ENCODE assay signal across 8 mouse cellular contexts in genomic region chr5:137025132-137025531, GRCm38 (mm10). TPM values are rescaled to one million over a fixed set of nuclear protein-coding genes. Genes with fewer than 3 reads are reported as not detected.
A peak's percentile ranks its signal among the peaks of the same experiment; 100 is the strongest.
DNase-seq lines count a peak whose midpoint lies in the region; ATAC-seq lines count a peak whose summit lies in the region.

No protein-coding gene starts in this region.

- H3K36me3 ChIP-seq in embryonic facial prominence, embryonic 11.5 days (replicated peaks; ENCODE audit: control insufficient read depth, insufficient read depth, low read depth, low read length) = no peaks in the 10 kb centered on the region
- no peaks in the 10 kb centered on the region for H3K36me3 ChIP-seq in kidney, embryonic 16.5 days (ENCODE audit: insufficient read depth, low read length)
- no peaks in the 10 kb centered on the region for H3K36me3 ChIP-seq in neural tube, embryonic 13.5 days

- no peak overlapping the region for H3K4me3 ChIP-seq in embryonic facial prominence, embryonic 11.5 days (ENCODE audit: low read depth, low read length)
- no peak overlapping the region for H3K4me3 ChIP-seq in kidney, embryonic 16.5 days (ENCODE audit: low read length)
- H3K4me3 ChIP-seq in neural tube, embryonic 13.5 days = peak overlapping the region; percentile 19; the same call in 1 of the 2 replicates

- H3K27me3 ChIP-seq in embryonic facial prominence, embryonic 11.5 days (ENCODE audit: control insufficient read depth, insufficient read depth, low read length) = peaks cover 45% of the 10 kb centered on the region
- H3K27me3 ChIP-seq in kidney, embryonic 16.5 days (ENCODE audit: insufficient read depth, low read length) = peaks cover 60% of the 10 kb centered on the region
- peaks cover 78% of the 10 kb centered on the region for H3K27me3 ChIP-seq in neural tube, embryonic 13.5 days

- no peak overlapping the region for H3K27ac ChIP-seq in embryonic facial prominence, embryonic 11.5 days (replicated peaks; ENCODE audit: low read depth, low read length)
- H3K27ac ChIP-seq in kidney, embryonic 16.5 days (ENCODE audit: low read length) = no peak overlapping the region
- no peak overlapping the region for H3K27ac ChIP-seq in neural tube, embryonic 13.5 days (replicated peaks)

- no peak overlapping the region for H3K9ac ChIP-seq in embryonic facial prominence, embryonic 11.5 days (replicated peaks; ENCODE audit: low read length)
- no peak overlapping the region for H3K9ac ChIP-seq in kidney, embryonic 16.5 days (replicated peaks; ENCODE audit: low read length)
- peak overlapping the region; percentile 34; the same call in 1 of the 2 replicates for H3K9ac ChIP-seq in neural tube, embryonic 13.5 days

- DNase-seq in adrenal gland, postnatal 25 days = peak; percentile 84
- DNase-seq in embryonic facial prominence, embryonic 11.5 days (ENCODE audit: low spot score) = peak; percentile 82
- peak; percentile 63 for DNase-seq in heart, adult 8-10 months (ENCODE audit: low spot score)
- DNase-seq in lung, adult 18-20 months = peak; percentile 64 to 74
- peak; percentile 47 to 48 for DNase-seq in thymus, adult 18-20 months

- WGBS in embryonic facial prominence, embryonic 11.5 days = under 1% methylated on average over 23 of the region's 23 CpGs
- 0% methylated on average over 23 of the region's 23 CpGs for WGBS in kidney, embryonic 16.5 days
- under 1% methylated on average over 23 of the region's 23 CpGs for WGBS in neural tube, embryonic 13.5 days

- no peaks in the 10 kb centered on the region; the same call in 1 of the 2 replicates for H3K4me1 ChIP-seq in embryonic facial prominence, embryonic 11.5 days (ENCODE audit: control insufficient read depth, insufficient read depth, low read length)
- peaks cover 19% of the 10 kb centered on the region for H3K4me1 ChIP-seq in kidney, embryonic 16.5 days (ENCODE audit: insufficient read depth, low read length)
- H3K4me1 ChIP-seq in neural tube, embryonic 13.5 days (replicated peaks) = peaks cover 14% of the 10 kb centered on the region

- no peak overlapping the region for H3K4me2 ChIP-seq in embryonic facial prominence, embryonic 11.5 days (ENCODE audit: low read depth, low read length)
- H3K4me2 ChIP-seq in kidney, embryonic 16.5 days (replicated peaks; ENCODE audit: low read depth, low read length) = 0 out of 2 replicates have a peak overlapping the region, but pooled peaks have one; percentile 8
- H3K4me2 ChIP-seq in neural tube, embryonic 13.5 days = peak overlapping the region; percentile 41

- no peaks in the 10 kb centered on the region for H3K9me3 ChIP-seq in embryonic facial prominence, embryonic 11.5 days (replicated peaks; ENCODE audit: control insufficient read depth, low read length)
- no peaks in the 10 kb centered on the region for H3K9me3 ChIP-seq in kidney, embryonic 16.5 days (ENCODE audit: low read length)
- H3K9me3 ChIP-seq in neural tube, embryonic 13.5 days = no peaks in the 10 kb centered on the region

- peak; percentile 72 for ATAC-seq in CD4-positive, CD25-positive, alpha-beta regulatory T cell, adult 4 months
- ATAC-seq in embryonic facial prominence, embryonic 11.5 days (replicated peaks; ENCODE audit: insufficient number of reproducible peaks, low FRiP score, low TSS enrichment, low read depth) = no peak
- ATAC-seq in kidney, embryonic 16.5 days (ENCODE audit: low FRiP score, low TSS enrichment) = no peak
- ATAC-seq in neural tube, embryonic 13.5 days (ENCODE audit: low read depth) = no peak

RNA-seq across cellular contexts. Expression of gene Vgf, which starts 1.1 kb away (rescaled TPM):
- polyA plus RNA-seq in CD4-positive, CD25-positive, alpha-beta regulatory T cell, adult 4 months (2017; shearing (Covaris generic)) = not detected
- total RNA-seq in adrenal gland, postnatal 25 days (2021) = 7.4 and 11.0 TPM in 2 replicates
- 0.68 and 0.72 TPM in 2 replicates for polyA plus RNA-seq in embryonic facial prominence, embryonic 11.5 days (2014; fragmentation: Nextera tagmentation; extraction: Ambion mirVana)
- not detected for total RNA-seq in heart, adult 8-10 months (2022)
- 0.24 and 0.28 TPM in 2 replicates for polyA plus RNA-seq in kidney, embryonic 16.5 days (2015; fragmentation: Nextera tagmentation; extraction: Ambion mirVana)
- 4.0 and 4.6 TPM in 2 replicates for polyA plus RNA-seq in neural tube, embryonic 13.5 days (2015; fragmentation: Nextera tagmentation; extraction: Ambion mirVana)

RNA-seq across cellular contexts. Expression of gene Ap1s1, which starts 20.8 kb away (rescaled TPM):
- polyA plus RNA-seq in CD4-positive, CD25-positive, alpha-beta regulatory T cell, adult 4 months (2017; shearing (Covaris generic)) = 10 to 100 TPM; 62.2 to 84.9 TPM
- 97.4 and 117 TPM in 2 replicates for total RNA-seq in adrenal gland, postnatal 25 days (2021)
- 144 and 159 TPM in 2 replicates for polyA plus RNA-seq in embryonic facial prominence, embryonic 11.5 days (2014; fragmentation: Nextera tagmentation; extraction: Ambion mirVana)
- total RNA-seq in heart, adult 8-10 months (2022) = 10 to 100 TPM; 30.2 to 40.5 (median 38.2) TPM
- polyA plus RNA-seq in kidney, embryonic 16.5 days (2015; fragmentation: Nextera tagmentation; extraction: Ambion mirVana) = 201 TPM in 2 replicates
- polyA plus RNA-seq in neural tube, embryonic 13.5 days (2015; fragmentation: Nextera tagmentation; extraction: Ambion mirVana) = 207 and 216 TPM in 2 replicates

RNA-seq across cellular contexts. Expression of gene Znhit1, which starts 37.3 kb away (rescaled TPM):
- polyA plus RNA-seq in CD4-positive, CD25-positive, alpha-beta regulatory T cell, adult 4 months (2017; shearing (Covaris generic)) = 10 to 100 TPM; 50.3 to 67.0 TPM
- total RNA-seq in adrenal gland, postnatal 25 days (2021) = 74.8 and 85.9 TPM in 2 replicates
- polyA plus RNA-seq in embryonic facial prominence, embryonic 11.5 days (2014; fragmentation: Nextera tagmentation; extraction: Ambion mirVana) = 101 and 104 TPM in 2 replicates
- total RNA-seq in heart, adult 8-10 months (2022) = 10 to 100 TPM; 65.8 to 76.4 (median 71.6) TPM
- polyA plus RNA-seq in kidney, embryonic 16.5 days (2015; fragmentation: Nextera tagmentation; extraction: Ambion mirVana) = 90.5 and 97.7 TPM in 2 replicates
- 91.3 and 110 TPM in 2 replicates for polyA plus RNA-seq in neural tube, embryonic 13.5 days (2015; fragmentation: Nextera tagmentation; extraction: Ambion mirVana)

RNA-seq across cellular contexts. Expression of gene Plod3, which starts 38.3 kb away (rescaled TPM):
- polyA plus RNA-seq in CD4-positive, CD25-positive, alpha-beta regulatory T cell, adult 4 months (2017; shearing (Covaris generic)) = 1 to 10 TPM; 4.4 to 8.8 TPM
- 66.7 and 90.3 TPM in 2 replicates for total RNA-seq in adrenal gland, postnatal 25 days (2021)
- polyA plus RNA-seq in embryonic facial prominence, embryonic 11.5 days (2014; fragmentation: Nextera tagmentation; extraction: Ambion mirVana) = 23.1 and 28.0 TPM in 2 replicates
- 10 to 100 TPM; 28.8 to 35.8 (median 34.9) TPM for total RNA-seq in heart, adult 8-10 months (2022)
- 59.7 and 64.4 TPM in 2 replicates for polyA plus RNA-seq in kidney, embryonic 16.5 days (2015; fragmentation: Nextera tagmentation; extraction: Ambion mirVana)
- 34.5 and 41.7 TPM in 2 replicates for polyA plus RNA-seq in neural tube, embryonic 13.5 days (2015; fragmentation: Nextera tagmentation; extraction: Ambion mirVana)

RNA-seq across cellular contexts. Expression of gene Serpine1, which starts 46.9 kb away (rescaled TPM):
- under 1 TPM in 1 of 2 experiments, not detected in 1; 0.20 TPM for polyA plus RNA-seq in CD4-positive, CD25-positive, alpha-beta regulatory T cell, adult 4 months (2017; shearing (Covaris generic))
- total RNA-seq in adrenal gland, postnatal 25 days (2021) = 2.0 and 3.4 TPM in 2 replicates
- 0.17 TPM in 1 of 2 replicates, not detected in the other for polyA plus RNA-seq in embryonic facial prominence, embryonic 11.5 days (2014; fragmentation: Nextera tagmentation; extraction: Ambion mirVana)
- 10 to 100 TPM; 33.2 to 59.2 (median 47.4) TPM for total RNA-seq in heart, adult 8-10 months (2022)
- polyA plus RNA-seq in kidney, embryonic 16.5 days (2015; fragmentation: Nextera tagmentation; extraction: Ambion mirVana) = 0.29 and 0.53 TPM in 2 replicates
- polyA plus RNA-seq in neural tube, embryonic 13.5 days (2015; fragmentation: Nextera tagmentation; extraction: Ambion mirVana) = 0.25 TPM in 1 of 2 replicates, not detected in the other
